Mouse (Mus musculus) neural tube, embryonic 12.5 days (tissue): Measurements from ENCODE around the gene Paox. TPM values are rescaled to one million over a fixed set of nuclear protein-coding genes. Genes with fewer than 3 reads are reported as not detected.

ENCODE experiments used
- ATAC-seq: fragments of 200-750 bp; cut with Nextera tagmentation; 2 replicates; pipeline ENCODE4 v1.8.0; 2017; ENCODE audit warnings: low read depth, mild to moderate bottlenecking, moderate TSS enrichment, moderate library complexity; ENCODE audit not compliant: low FRiP score
- H3K27ac ChIP-seq: fragments of 300-500 bp; sonication (generic); 2 replicates; pipeline ENCODE4 v1.5.1; 2016
- H3K27me3 ChIP-seq: fragments of 300-500 bp; sonication (generic); replicated peaks from 2 replicates; pipeline ENCODE4 v1.6.1; 2016; ENCODE audit warnings: mild to moderate bottlenecking
- H3K36me3 ChIP-seq: fragments of 300-500 bp; sonication (generic); 2 replicates; pipeline ENCODE4 v1.6.1; 2016; ENCODE audit warnings: mild to moderate bottlenecking
- H3K4me1 ChIP-seq: fragments of 300-500 bp; sonication (generic); 2 replicates; pipeline ENCODE4 v1.6.1; 2016
- H3K4me2 ChIP-seq: fragments of 300-500 bp; sonication (generic); replicated peaks from 2 replicates; pipeline ENCODE4 v1.6.1; 2016; ENCODE audit warnings: mild to moderate bottlenecking
- H3K4me3 ChIP-seq: fragments of 300-500 bp; sonication (generic); 2 replicates; pipeline ENCODE4 v1.5.1; 2016
- H3K9ac ChIP-seq: fragments of 300-500 bp; sonication (generic); 2 replicates; pipeline ENCODE4 v1.6.1; 2016; ENCODE audit warnings: mild to moderate bottlenecking
- H3K9me3 ChIP-seq: fragments of 300-500 bp; sonication (generic); 2 replicates; pipeline ENCODE4 v1.6.1; 2016; ENCODE audit warnings: mild to moderate bottlenecking
- WGBS: fragments of 180-500 bp; shearing (Covaris S2); methylation state at CpG from one replicate; pipeline ENCODE4 v1.1.7; 2016; 5-methylcytosine and 5-hydroxymethylcytosine counted together
- polyA plus RNA-seq: library from polyadenylated mRNA; unstranded; fragments of >200 nt; fragmentation: Nextera tagmentation; extraction: Ambion mirVana; gene quantifications from 2 replicates; pipeline ENCODE4 v1.2.1, GENCODE M21; 2016

Paox gene
- polyA plus RNA-seq, 1 experiment from 2014 or later: 13.1 TPM

- H3K4me1 ChIP-seq: no peaks in the 10 kb centered on the region
- no peak for ATAC-seq
- no peak overlapping the region for H3K4me3 ChIP-seq
- H3K27me3 ChIP-seq: no peaks in the 10 kb centered on the region
- H3K27ac ChIP-seq: no peak overlapping the region
- no peak overlapping the region for H3K9ac ChIP-seq
- no peaks in the 10 kb centered on the region for H3K36me3 ChIP-seq
- WGBS: 59% methylated on average over 1 of the region's 1 CpGs
- no peak overlapping the region for H3K4me2 ChIP-seq
- H3K9me3 ChIP-seq: no peaks in the 10 kb centered on the region
These were observed 20.0 kb upstream of the Paox start for GRCm38 (mm10) chr7:140095556-140095955.

GRCm38 (mm10) chr7:140096055-140096454 is 19.5 kb upstream of the Paox start:
- Histone ChIP-seq H3K27ac (no peak overlapping the region), H3K4me2 (no peak overlapping the region), H3K4me3 (no peak overlapping the region), H3K27me3 (no peaks in the 10 kb centered on the region), H3K36me3 (no peaks in the 10 kb centered on the region), H3K9me3 (no peaks in the 10 kb centered on the region), H3K4me1 (0 out of 2 replicates have a peak, but pooled peaks cover 1% of the 10 kb centered on the region), H3K9ac (no peak overlapping the region)
- ATAC-seq: no peak

- H3K9me3 ChIP-seq: no peaks in the 10 kb centered on the region
- 94% methylated on average over 1 of the region's 1 CpGs for WGBS
- H3K4me2 ChIP-seq: no peak overlapping the region
- ATAC-seq: no peak
- H3K9ac ChIP-seq: no peak overlapping the region
- peaks cover 16% of the 10 kb centered on the region for H3K4me1 ChIP-seq
- no peaks in the 10 kb centered on the region for H3K36me3 ChIP-seq
- H3K4me3 ChIP-seq: no peak overlapping the region
- H3K27me3 ChIP-seq: 0 out of 2 replicates have a peak, but pooled peaks cover 2% of the 10 kb centered on the region
- H3K27ac ChIP-seq: no peak overlapping the region
These were observed 17.1 kb upstream of the Paox start for GRCm38 (mm10) chr7:140098466-140098865.

- H3K36me3 ChIP-seq: peaks cover 15% of the 10 kb centered on the region
- peaks cover 16% of the 10 kb centered on the region for H3K4me1 ChIP-seq
- 78% methylated on average over 10 of the region's 10 CpGs for WGBS
- H3K27ac ChIP-seq: no peak overlapping the region
- H3K4me2 ChIP-seq: peak overlapping the region; percentile 65
- peak overlapping the region; percentile 56; the same call in 1 of the 2 replicates for H3K9ac ChIP-seq
- H3K9me3 ChIP-seq: no peaks in the 10 kb centered on the region
- peak overlapping the region; percentile 29 for H3K4me3 ChIP-seq
- 0 out of 2 replicates have a peak, but pooled peaks have one; percentile 35 for ATAC-seq
- 0 out of 2 replicates have a peak, but pooled peaks cover 2% of the 10 kb centered on the region for H3K27me3 ChIP-seq
These were observed 14.1 kb upstream of the Paox start for GRCm38 (mm10) chr7:140101498-140101897.

- Histone ChIP-seq H3K4me3 (peak within 1 kb of the TSS; percentile 29), H3K9ac (peak within 1 kb of the TSS; percentile 56), H3K36me3 (peaks cover 20% of the 10 kb centered on the region), H3K27ac (no peak within 1 kb of the TSS), H3K4me1 (peaks cover 16% of the 10 kb centered on the region), H3K4me2 (peak within 1 kb of the TSS; percentile 65), H3K9me3 (no peaks in the 10 kb centered on the region), H3K27me3 (0 out of 2 replicates have a peak, but pooled peaks cover 2% of the 10 kb centered on the region)
- peak; percentile 91 for ATAC-seq
- WGBS: 2% methylated on average over 30 of the region's 30 CpGs
These were observed 13.4 kb upstream of the Paox start, which contains the start of gene Fuom for GRCm38 (mm10) chr7:140101993-140102860. TSS of gene Fuom (minus strand) at chr7:140102441.

GRCm38 (mm10) chr7:140104009-140104408 is 11.6 kb upstream of the Paox start:
- Histone ChIP-seq H3K4me2 (no peak overlapping the region), H3K4me1 (peaks cover 16% of the 10 kb centered on the region), H3K27ac (no peak overlapping the region), H3K4me3 (no peak overlapping the region), H3K9ac (no peak overlapping the region), H3K27me3 (0 out of 2 replicates have a peak, but pooled peaks cover 2% of the 10 kb centered on the region), H3K36me3 (peaks cover 36% of the 10 kb centered on the region), H3K9me3 (no peaks in the 10 kb centered on the region)
- no peak for ATAC-seq
- WGBS: 82% methylated on average over 4 of the region's 4 CpGs

GRCm38 (mm10) chr7:140111943-140112342 is 3.7 kb upstream of the Paox start:
- Histone ChIP-seq H3K36me3 (peaks cover 57% of the 10 kb centered on the region), H3K4me2 (no peak overlapping the region), H3K9ac (no peak overlapping the region)

GRCm38 (mm10) chr7:140116329-140117054 is 893 bp downstream of the Paox start, which contains the start of gene Echs1:
TSS of gene Echs1 (minus strand) at chr7:140116476.
- H3K27ac ChIP-seq: peak within 1 kb of the TSS; percentile 53; the same call in 1 of the 2 replicates
- WGBS: 4% methylated on average over 28 of the region's 28 CpGs
- ATAC-seq: peak; percentile 92
- peaks cover 14% of the 10 kb centered on the region for H3K36me3 ChIP-seq
- H3K9ac ChIP-seq: peak within 1 kb of the TSS; percentile 88
- H3K4me3 ChIP-seq: peak within 1 kb of the TSS; percentile 69
- H3K9me3 ChIP-seq: no peaks in the 10 kb centered on the region
- H3K4me2 ChIP-seq: peak within 1 kb of the TSS; percentile 88
- H3K27me3 ChIP-seq: no peaks in the 10 kb centered on the region
- H3K4me1 ChIP-seq: no peaks in the 10 kb centered on the region

More at GRCm38 (mm10) chr7:140111943-140112342, 3.7 kb upstream of the Paox start:
- H3K27me3 ChIP-seq: no peaks in the 10 kb centered on the region
- no peaks in the 10 kb centered on the region for H3K9me3 ChIP-seq
- no peaks in the 10 kb centered on the region for H3K4me1 ChIP-seq
- no peak overlapping the region for H3K27ac ChIP-seq
- 70% methylated on average over 3 of the region's 3 CpGs for WGBS
- H3K4me3 ChIP-seq: no peak overlapping the region
- no peak for ATAC-seq

GRCm38 (mm10) chr7:140120484-140120883 is 4.9 kb downstream of the Paox start:
- 94% methylated on average over 2 of the region's 2 CpGs for WGBS
- no peak overlapping the region for H3K4me3 ChIP-seq
- H3K4me2 ChIP-seq: no peak overlapping the region
- H3K27me3 ChIP-seq: no peaks in the 10 kb centered on the region
- H3K27ac ChIP-seq: no peak overlapping the region
- no peaks in the 10 kb centered on the region for H3K36me3 ChIP-seq
- no peak overlapping the region for H3K9ac ChIP-seq
- H3K9me3 ChIP-seq: no peaks in the 10 kb centered on the region
- H3K4me1 ChIP-seq: 0 out of 2 replicates have a peak, but pooled peaks cover 5% of the 10 kb centered on the region
- no peak for ATAC-seq

- Histone ChIP-seq H3K27ac (no peak overlapping the region), H3K4me1 (peaks cover 10% of the 10 kb centered on the region), H3K9ac (no peak overlapping the region), H3K4me2 (no peak overlapping the region), H3K27me3 (no peaks in the 10 kb centered on the region), H3K4me3 (no peak overlapping the region), H3K9me3 (no peaks in the 10 kb centered on the region), H3K36me3 (no peaks in the 10 kb centered on the region)
- WGBS: 73% methylated on average over 13 of the region's 13 CpGs
- ATAC-seq: no peak
These were observed 5.8 kb downstream of the Paox start for GRCm38 (mm10) chr7:140121338-140121910.

GRCm38 (mm10) chr7:140122765-140123164 is 7.2 kb downstream of the Paox start:
- Histone ChIP-seq H3K27me3 (no peaks in the 10 kb centered on the region), H3K9me3 (no peaks in the 10 kb centered on the region), H3K36me3 (no peaks in the 10 kb centered on the region), H3K9ac (no peak overlapping the region), H3K4me3 (no peak overlapping the region), H3K4me1 (peaks cover 10% of the 10 kb centered on the region), H3K27ac (no peak overlapping the region), H3K4me2 (no peak overlapping the region)
- ATAC-seq: no peak
- WGBS: 44% methylated on average over 4 of the region's 4 CpGs

- no peaks in the 10 kb centered on the region for H3K9me3 ChIP-seq
- no peak overlapping the region for H3K4me2 ChIP-seq
- H3K27me3 ChIP-seq: no peaks in the 10 kb centered on the region
- H3K36me3 ChIP-seq: no peaks in the 10 kb centered on the region
- ATAC-seq: no peak
- 93% methylated on average over 1 of the region's 1 CpGs for WGBS
- H3K9ac ChIP-seq: no peak overlapping the region
- peaks cover 10% of the 10 kb centered on the region for H3K4me1 ChIP-seq
- H3K4me3 ChIP-seq: no peak overlapping the region
- no peak overlapping the region for H3K27ac ChIP-seq
These were observed 8.8 kb downstream of the Paox start for GRCm38 (mm10) chr7:140124382-140124781.
